Mouse (Mus musculus): ENCODE measurements around the gene Atp7b.

DNA sequence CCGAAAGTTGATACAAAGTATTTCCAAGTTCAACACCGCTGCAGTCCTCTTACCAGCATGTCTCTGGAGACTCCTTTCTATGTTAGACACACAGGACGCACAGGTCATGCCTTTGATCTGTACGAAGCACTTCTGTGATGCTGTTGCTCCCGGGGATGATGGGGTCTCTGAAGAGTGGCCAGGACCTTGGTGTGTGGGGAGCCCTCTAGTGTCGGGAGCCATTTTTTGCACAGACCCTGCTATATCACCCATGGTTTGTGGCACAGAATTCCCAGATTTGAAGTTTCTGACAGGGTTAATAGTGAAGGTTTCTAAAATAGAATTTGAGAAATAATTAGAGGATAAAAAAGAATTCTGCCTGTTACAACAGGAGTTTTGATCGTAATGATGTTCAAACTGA, 37.9 kb downstream of the Atp7b start:
- TF ChIP-seq GATA1 (IDR thresholded peaks at IDR 0.05; ENCODE audit: borderline replicate concordance, low read length) (no peak), FLI1 (IDR thresholded peaks at IDR 0.05; ENCODE audit: low read length) (no peak)

All from megakaryocyte, embryonic 14.5 days (primary cell).